Mouse (Mus musculus) megakaryocyte progenitor cell, adult 5-6 weeks (primary cell): ENCODE measurements around the gene Wdr74. TPM values are rescaled to one million over a fixed set of nuclear protein-coding genes. Genes with fewer than 3 reads are reported as not detected.

Experiments
- ATAC-seq: replicated peaks from 2 replicates; pipeline ENCODE4 v1.8.0; 2016; ENCODE audit warnings: mild to moderate bottlenecking, moderate TSS enrichment, inconsistent platforms; ENCODE audit not compliant: poor library complexity
- total RNA-seq, 2 experiments: library from RNA; stranded (forward) in 1 of 2; stranded (reverse) in 1 of 2; fragments of 157-497, 149-512 nt in 1 of 2; fragments of 200-1000 nt in 1 of 2; gene quantifications; 2 replicates each; pipeline versions ENCODE4 v1.2.3 to v1.2.4; 2015 to 2017

Wdr74 gene
- total RNA-seq, 2 experiments from 2014 or later: 102 to 111 TPM

GRCm38 (mm10) chr19:8790171-8790570, 54.5 kb downstream of the Wdr74 start:
- no peak for ATAC-seq

Other genes starting within 250 kb of the Wdr74 start
Only the 30 nearest of the 32 such genes appear.
- gene Slc22a8, start 144.6 kb upstream of the Wdr74 start, total RNA-seq (2015): not detected in 2 replicates
- not detected in 2 replicates for gene Slc22a8, start 144.6 kb upstream of the Wdr74 start, total RNA-seq (2017)
- gene Slc22a6, start 117.8 kb upstream of the Wdr74 start, total RNA-seq (2015): not detected in 2 replicates
- gene Slc22a6, start 117.8 kb upstream of the Wdr74 start, total RNA-seq (2017): not detected in 2 replicates
- 0.02 TPM in 1 of 2 replicates, not detected in the other for gene Chrm1, start 72.0 kb upstream of the Wdr74 start, total RNA-seq (2015)
- not detected in 2 replicates for gene Chrm1, start 72.0 kb upstream of the Wdr74 start, total RNA-seq (2017)
- gene Slc3a2, start 12.5 kb upstream of the Wdr74 start, total RNA-seq (2015): 69.3 and 73.0 TPM in 2 replicates
- gene Slc3a2, start 12.5 kb upstream of the Wdr74 start, total RNA-seq (2017): 84.0 and 87.7 TPM in 2 replicates
- gene 1700092M07Rik, start 4.9 kb downstream of the Wdr74 start, total RNA-seq (2015): 1.2 and 4.4 TPM in 2 replicates
- not detected in 2 replicates for gene 1700092M07Rik, start 4.9 kb downstream of the Wdr74 start, total RNA-seq (2017)
- 32.5 and 45.3 TPM in 2 replicates for gene Stx5a, start 5.6 kb downstream of the Wdr74 start, total RNA-seq (2015)
- 54.1 and 54.8 TPM in 2 replicates for gene Stx5a, start 5.6 kb downstream of the Wdr74 start, total RNA-seq (2017)
- gene Nxf1, start 21.2 kb downstream of the Wdr74 start, total RNA-seq (2015): 339 and 367 TPM in 2 replicates
- gene Nxf1, start 21.2 kb downstream of the Wdr74 start, total RNA-seq (2017): 76.5 and 91.9 TPM in 2 replicates
- 64.4 and 69.2 TPM in 2 replicates for gene Tmem223, start 35.2 kb downstream of the Wdr74 start, total RNA-seq (2015)
- 36.2 and 37.0 TPM in 2 replicates for gene Tmem223, start 35.2 kb downstream of the Wdr74 start, total RNA-seq (2017)
- gene Tmem179b, start 38.6 kb downstream of the Wdr74 start, total RNA-seq (2015): 109 and 124 TPM in 2 replicates
- 73.9 and 87.1 TPM in 2 replicates for gene Tmem179b, start 38.6 kb downstream of the Wdr74 start, total RNA-seq (2017)
- gene Taf6l, start 50.6 kb downstream of the Wdr74 start, total RNA-seq (2015): 5.8 and 6.4 TPM in 2 replicates
- gene Taf6l, start 50.6 kb downstream of the Wdr74 start, total RNA-seq (2017): 9.7 and 12.8 TPM in 2 replicates
- gene Polr2g, start 62.8 kb downstream of the Wdr74 start, total RNA-seq (2015): 142 and 164 TPM in 2 replicates
- 68.1 and 83.9 TPM in 2 replicates for gene Polr2g, start 62.8 kb downstream of the Wdr74 start, total RNA-seq (2017)
- gene Zbtb3, start 66.7 kb downstream of the Wdr74 start, total RNA-seq (2015): 1.8 and 2.8 TPM in 2 replicates
- 2.1 and 2.4 TPM in 2 replicates for gene Zbtb3, start 66.7 kb downstream of the Wdr74 start, total RNA-seq (2017)
- gene Ttc9c, start 83.5 kb downstream of the Wdr74 start, total RNA-seq (2015): 29.0 and 31.0 TPM in 2 replicates
- 65.6 and 73.3 TPM in 2 replicates for gene Ttc9c, start 83.5 kb downstream of the Wdr74 start, total RNA-seq (2017)
- 56.7 and 59.5 TPM in 2 replicates for gene Hnrnpul2, start 84.2 kb downstream of the Wdr74 start, total RNA-seq (2015)
- 64.7 and 77.8 TPM in 2 replicates for gene Hnrnpul2, start 84.2 kb downstream of the Wdr74 start, total RNA-seq (2017)
- 0.76 TPM in 1 of 2 replicates, not detected in the other for gene AC129217.1, start 93.9 kb downstream of the Wdr74 start, total RNA-seq (2015)
- gene AC129217.1, start 93.9 kb downstream of the Wdr74 start, total RNA-seq (2017): not detected in 2 replicates
- 58.3 and 63.4 TPM in 2 replicates for gene Bscl2, start 101.6 kb downstream of the Wdr74 start, total RNA-seq (2015)
- 28.8 and 31.6 TPM in 2 replicates for gene Bscl2, start 101.6 kb downstream of the Wdr74 start, total RNA-seq (2017)
- gene Gng3, start 103.4 kb downstream of the Wdr74 start, total RNA-seq (2015): 0.07 and 0.22 TPM in 2 replicates
- not detected in 2 replicates for gene Gng3, start 103.4 kb downstream of the Wdr74 start, total RNA-seq (2017)
- not detected in 2 replicates for gene Lrrn4cl, start 114.9 kb downstream of the Wdr74 start, total RNA-seq (2015)
- gene Lrrn4cl, start 114.9 kb downstream of the Wdr74 start, total RNA-seq (2017): 0.88 TPM in 1 of 2 replicates, not detected in the other
- 60.6 and 77.0 TPM in 2 replicates for gene Ubxn1, start 135.7 kb downstream of the Wdr74 start, total RNA-seq (2015)
- 159 and 168 TPM in 2 replicates for gene Ubxn1, start 135.7 kb downstream of the Wdr74 start, total RNA-seq (2017)
- gene Uqcc3, start 145.1 kb downstream of the Wdr74 start, total RNA-seq (2015): 44.4 and 46.0 TPM in 2 replicates
- gene Uqcc3, start 145.1 kb downstream of the Wdr74 start, total RNA-seq (2017): 93.0 and 118 TPM in 2 replicates
- 53.0 and 75.7 TPM in 2 replicates for gene Lbhd1, start 147.9 kb downstream of the Wdr74 start, total RNA-seq (2015)
- gene Lbhd1, start 147.9 kb downstream of the Wdr74 start, total RNA-seq (2017): 7.5 and 14.3 TPM in 2 replicates
- gene Gm49403, start 148.1 kb downstream of the Wdr74 start, total RNA-seq (2015): not detected in 2 replicates
- not detected in 2 replicates for gene Gm49403, start 148.1 kb downstream of the Wdr74 start, total RNA-seq (2017)
- gene 1810009A15Rik, start 153.0 kb downstream of the Wdr74 start, total RNA-seq (2015): 51.4 and 70.0 TPM in 2 replicates
- gene 1810009A15Rik, start 153.0 kb downstream of the Wdr74 start, total RNA-seq (2017): 74.3 and 91.0 TPM in 2 replicates
- gene Gm49416, start 153.1 kb downstream of the Wdr74 start, total RNA-seq (2015): 1.5 and 2.5 TPM in 2 replicates
- gene Gm49416, start 153.1 kb downstream of the Wdr74 start, total RNA-seq (2017): not detected in 2 replicates
- 12.9 and 16.8 TPM in 2 replicates for gene Ints5, start 157.2 kb downstream of the Wdr74 start, total RNA-seq (2015)
- gene Ints5, start 157.2 kb downstream of the Wdr74 start, total RNA-seq (2017): 14.1 and 17.7 TPM in 2 replicates
- gene Ganab, start 162.2 kb downstream of the Wdr74 start, total RNA-seq (2015): 112 and 118 TPM in 2 replicates
- 82.3 and 86.0 TPM in 2 replicates for gene Ganab, start 162.2 kb downstream of the Wdr74 start, total RNA-seq (2017)
- 12.7 and 17.2 TPM in 2 replicates for gene B3gat3, start 184.5 kb downstream of the Wdr74 start, total RNA-seq (2015)
- 20.5 and 21.6 TPM in 2 replicates for gene B3gat3, start 184.5 kb downstream of the Wdr74 start, total RNA-seq (2017)
- gene Rom1, start 193.5 kb downstream of the Wdr74 start, total RNA-seq (2015): 0.59 and 1.5 TPM in 2 replicates
- 0.54 and 0.88 TPM in 2 replicates for gene Rom1, start 193.5 kb downstream of the Wdr74 start, total RNA-seq (2017)
- 12.0 and 14.9 TPM in 2 replicates for gene Eml3, start 193.7 kb downstream of the Wdr74 start, total RNA-seq (2015)
- 20.1 and 36.0 TPM in 2 replicates for gene Eml3, start 193.7 kb downstream of the Wdr74 start, total RNA-seq (2017)
- gene Mta2, start 206.0 kb downstream of the Wdr74 start, total RNA-seq (2015): 57.9 and 63.7 TPM in 2 replicates
- 124 and 138 TPM in 2 replicates for gene Mta2, start 206.0 kb downstream of the Wdr74 start, total RNA-seq (2017)